Mouse (Mus musculus) erythroblast, embryonic 14.5 days (primary cell): ENCODE data around the gene Htr1f. TPM values are rescaled to one million over a fixed set of nuclear protein-coding genes. Genes with fewer than 3 reads are reported as not detected.

Source experiments
- H3K27me3 ChIP-seq: 2 replicates; pipeline ENCODE4 v1.6.1; 2012; ENCODE audit warnings: inconsistent platforms; ENCODE audit not compliant: control insufficient read depth
- H3K36me3 ChIP-seq: 2 replicates; pipeline ENCODE4 v1.6.1; 2012; ENCODE audit warnings: mild to moderate bottlenecking, inconsistent platforms; ENCODE audit not compliant: control insufficient read depth
- H3K4me1 ChIP-seq: 2 replicates; pipeline ENCODE4 v1.6.1; 2012; ENCODE audit warnings: inconsistent platforms; ENCODE audit not compliant: control insufficient read depth
- H3K4me3 ChIP-seq: replicated peaks from 2 replicates; pipeline ENCODE3; 2012; ENCODE audit warnings: moderate library complexity, mild to moderate bottlenecking, inconsistent platforms
- H3K9me3 ChIP-seq: 2 replicates; pipeline ENCODE4 v1.6.1; 2012; ENCODE audit warnings: low read length, inconsistent platforms, mixed read lengths; ENCODE audit not compliant: control insufficient read depth
- GATA1 ChIP-seq: IDR thresholded peaks from 2 replicates; pipeline ENCODE4 v1.6.1; 2012; ENCODE audit warnings: low read length, inconsistent platforms, mixed read lengths
- TAL1 ChIP-seq: IDR thresholded peaks from 3 replicates; pipeline ENCODE4 v1.6.1; 2012; ENCODE audit warnings: low read length, inconsistent platforms, mixed read lengths
- polyA plus RNA-seq: library from polyadenylated mRNA; stranded (reverse); fragments of >175 nt; gene quantifications from 2 replicates; pipeline ENCODE4 v1.2.3, GENCODE M21; 2012

The Htr1f gene
- polyA plus RNA-seq, 1 experiment, result not detected

- no peaks in the 10 kb centered on the region for H3K4me1 ChIP-seq
- no peaks in the 10 kb centered on the region for H3K36me3 ChIP-seq
- TF ChIP-seq GATA1 (no peak), TAL1 (no peak)
- no peaks in the 10 kb centered on the region for H3K27me3 ChIP-seq
- H3K9me3 ChIP-seq, result no peaks in the 10 kb centered on the region; the same call in 1 of the 2 replicates
- no peak overlapping the region for H3K4me3 ChIP-seq
Measured at GRCm38 (mm10) chr16:64907112-64907511, 198.5 kb downstream of the Htr1f start.

DNA sequence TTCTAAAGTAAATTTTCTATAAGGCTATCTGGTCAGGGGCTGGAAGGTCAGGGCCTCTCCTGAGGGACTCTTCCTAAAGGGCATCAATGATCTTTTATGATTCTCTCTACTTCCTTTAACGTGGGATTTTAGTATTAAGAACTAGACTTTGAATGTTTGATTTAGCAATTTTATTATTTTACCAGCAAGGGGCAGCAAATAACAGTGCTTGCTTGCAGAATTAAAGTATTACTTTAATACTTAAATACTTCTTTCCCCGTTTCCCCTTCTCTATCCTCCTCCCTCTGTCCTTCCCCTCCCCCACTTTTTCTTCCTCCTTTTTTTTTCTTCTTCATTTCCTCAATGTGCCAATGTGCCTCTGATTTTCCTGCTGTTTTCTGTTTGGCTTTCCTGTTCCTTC lies 202.3 kb downstream of the Htr1f start:
- H3K9me3 ChIP-seq, result no peaks in the 10 kb centered on the region
- TF ChIP-seq GATA1, result no peak
- TF ChIP-seq TAL1, result no peak
- H3K4me3 ChIP-seq, result no peak overlapping the region
- no peaks in the 10 kb centered on the region for H3K4me1 ChIP-seq
- H3K27me3 ChIP-seq, result no peaks in the 10 kb centered on the region
- H3K36me3 ChIP-seq, result no peaks in the 10 kb centered on the region

GRCm38 (mm10) chr16:64899084-64899483 lies 206.6 kb downstream of the Htr1f start:
- no peaks in the 10 kb centered on the region for H3K27me3 ChIP-seq
- no peaks in the 10 kb centered on the region for H3K9me3 ChIP-seq
- TF ChIP-seq TAL1, result no peak
- no peak for TF ChIP-seq GATA1

DNA sequence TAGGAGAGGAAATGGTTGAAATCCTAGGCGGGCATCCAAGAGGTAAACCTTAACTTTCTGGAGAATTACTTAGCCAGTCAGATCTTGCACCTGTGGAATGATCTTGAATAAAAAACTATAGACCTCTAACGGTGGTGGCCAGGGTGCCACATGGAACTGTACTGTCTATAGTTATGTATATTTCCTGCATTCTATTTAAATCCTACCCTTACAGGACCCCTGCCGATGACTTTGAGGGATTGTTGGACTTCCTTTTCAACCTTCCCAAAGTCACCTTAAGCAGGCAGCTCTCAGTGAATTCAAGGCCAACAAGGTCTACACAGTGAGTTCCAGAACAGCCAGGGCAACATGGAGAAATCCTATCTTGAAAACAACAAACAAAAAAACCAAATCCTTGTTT lies 216.2 kb downstream of the Htr1f start:
- Histone ChIP-seq H3K4me3 (no peak overlapping the region), H3K9me3 (peaks cover 9% of the 10 kb centered on the region), H3K27me3 (no peaks in the 10 kb centered on the region), H3K36me3 (no peaks in the 10 kb centered on the region), H3K4me1 (no peaks in the 10 kb centered on the region)
- TF ChIP-seq TAL1 (no peak), GATA1 (no peak)

More at GRCm38 (mm10) chr16:64899084-64899483, 206.6 kb downstream of the Htr1f start:
- H3K36me3 ChIP-seq, result no peaks in the 10 kb centered on the region
- no peak overlapping the region for H3K4me3 ChIP-seq
- no peaks in the 10 kb centered on the region for H3K4me1 ChIP-seq

- Histone ChIP-seq H3K36me3 (no peaks in the 10 kb centered on the region), H3K4me1 (no peaks in the 10 kb centered on the region), H3K27me3 (no peaks in the 10 kb centered on the region), H3K9me3 (peaks cover 9% of the 10 kb centered on the region), H3K4me3 (no peak overlapping the region)
- TF ChIP-seq GATA1, result no peak
- no peak for TF ChIP-seq TAL1
Measured at GRCm38 (mm10) chr16:64885547-64885946, 220.1 kb downstream of the Htr1f start.

GRCm38 (mm10) chr16:64885142-64885541 lies 220.5 kb downstream of the Htr1f start:
- peaks cover 9% of the 10 kb centered on the region for H3K9me3 ChIP-seq
- H3K4me3 ChIP-seq, result no peak overlapping the region
- H3K36me3 ChIP-seq, result no peaks in the 10 kb centered on the region
- no peak for TF ChIP-seq GATA1
- TF ChIP-seq TAL1, result no peak
- H3K27me3 ChIP-seq, result no peaks in the 10 kb centered on the region
- H3K4me1 ChIP-seq, result no peaks in the 10 kb centered on the region

GRCm38 (mm10) chr16:64884420-64884838 lies 221.2 kb downstream of the Htr1f start:
- H3K9me3 ChIP-seq, result peaks cover 7% of the 10 kb centered on the region
- H3K4me3 ChIP-seq, result no peak overlapping the region
- H3K27me3 ChIP-seq, result no peaks in the 10 kb centered on the region
- H3K36me3 ChIP-seq, result no peaks in the 10 kb centered on the region
- no peaks in the 10 kb centered on the region for H3K4me1 ChIP-seq
- TF ChIP-seq GATA1 (no peak), TAL1 (no peak)

GRCm38 (mm10) chr16:64883896-64884295 lies 221.8 kb downstream of the Htr1f start:
- Histone ChIP-seq H3K27me3 (no peaks in the 10 kb centered on the region), H3K4me1 (no peaks in the 10 kb centered on the region), H3K36me3 (no peaks in the 10 kb centered on the region), H3K9me3 (peaks cover 4% of the 10 kb centered on the region), H3K4me3 (no peak overlapping the region)
- TF ChIP-seq GATA1 (no peak), TAL1 (no peak)

GRCm38 (mm10) chr16:64881442-64881841 lies 224.2 kb downstream of the Htr1f start:
- Histone ChIP-seq H3K36me3 (no peaks in the 10 kb centered on the region), H3K9me3 (no peaks in the 10 kb centered on the region), H3K4me1 (no peaks in the 10 kb centered on the region), H3K4me3 (no peak overlapping the region), H3K27me3 (no peaks in the 10 kb centered on the region)
- no peak for TF ChIP-seq GATA1
- TF ChIP-seq TAL1, result no peak

DNA sequence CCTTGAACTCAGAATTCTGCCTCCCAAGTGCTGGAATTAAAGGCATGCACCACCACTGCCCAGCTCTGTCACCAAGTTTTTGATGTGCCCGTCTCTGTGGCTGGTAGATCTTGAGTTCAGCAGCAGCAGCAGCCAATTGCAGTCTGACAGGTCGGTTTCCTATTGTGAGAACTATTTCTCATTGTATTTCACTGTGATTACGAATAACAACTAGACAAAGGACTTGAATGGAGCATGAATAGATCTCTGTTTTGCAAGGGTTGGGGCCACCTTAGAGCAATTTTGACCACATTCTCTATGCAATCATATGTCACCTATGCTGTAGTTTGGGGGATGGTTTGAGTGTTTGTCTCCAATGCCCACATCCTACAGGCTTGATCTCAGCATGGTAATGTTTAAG lies 224.7 kb downstream of the Htr1f start:
- Histone ChIP-seq H3K36me3 (no peaks in the 10 kb centered on the region), H3K27me3 (no peaks in the 10 kb centered on the region), H3K4me1 (no peaks in the 10 kb centered on the region), H3K4me3 (no peak overlapping the region), H3K9me3 (no peaks in the 10 kb centered on the region)
- TF ChIP-seq GATA1 (no peak), TAL1 (no peak)
